Mouse (Mus musculus): ENCODE results near the gene Etfa. TPM values are rescaled to one million over a fixed set of nuclear protein-coding genes. Genes with fewer than 3 reads are reported as not detected.

Etfa gene
- polyA plus RNA-seq, 1 experiment from 2014 or later, result 104 TPM

DNA sequence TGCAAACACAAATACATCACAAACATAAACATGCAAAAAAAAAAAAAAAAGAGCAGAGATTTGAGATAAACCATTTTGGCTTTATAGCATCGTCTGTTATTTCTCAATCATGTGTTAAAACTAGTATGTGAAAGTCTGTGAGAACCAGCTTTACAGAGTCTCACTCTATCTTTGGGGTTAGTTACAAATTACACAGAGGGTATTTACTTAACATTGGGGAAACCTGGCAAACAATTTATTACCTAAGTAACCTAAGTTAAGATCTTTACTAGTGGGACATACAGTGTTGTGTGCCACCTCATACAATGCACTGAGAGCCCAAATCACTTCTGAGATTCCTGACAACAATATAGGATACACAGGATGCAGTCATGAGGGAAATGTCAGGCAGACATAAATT, 2.3 kb downstream of the Etfa start:
- H3K27ac ChIP-seq, result no peak overlapping the region
- no peak overlapping the region for H3K9ac ChIP-seq
- H3K4me3 ChIP-seq, result no peak overlapping the region
- 81% methylated on average over 1 of the region's 1 CpGs for WGBS
- H3K36me3 ChIP-seq, result no peaks in the 10 kb centered on the region
- no peaks in the 10 kb centered on the region for H3K9me3 ChIP-seq
- no peak overlapping the region for H3K4me2 ChIP-seq
- H3K27me3 ChIP-seq, result peaks cover 23% of the 10 kb centered on the region
- no peak for ATAC-seq (ENCODE audit: low FRiP score)
- H3K4me1 ChIP-seq (replicated peaks), result peaks cover 13% of the 10 kb centered on the region; the same call in 1 of the 2 replicates

DNA sequence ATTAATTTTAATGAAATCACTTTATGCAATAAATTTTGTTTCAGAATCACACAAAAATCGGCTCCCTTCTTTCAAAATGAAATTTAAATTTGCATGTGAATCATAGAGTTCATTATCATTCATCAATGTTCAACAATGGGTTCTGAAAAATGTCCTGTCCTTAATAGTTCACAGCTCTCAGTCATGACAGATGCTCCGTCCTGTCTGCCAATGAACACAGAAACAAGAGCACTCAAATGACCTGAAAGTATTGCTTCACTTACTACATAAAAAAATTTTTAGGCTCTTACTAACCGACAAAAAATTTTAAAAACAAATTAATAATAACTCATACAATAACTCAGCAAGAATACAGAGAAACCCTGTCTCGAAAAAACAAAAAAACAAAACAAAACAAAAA, 3.3 kb downstream of the Etfa start:
- WGBS, result 47% methylated on average over 4 of the region's 4 CpGs
- no peak for ATAC-seq (ENCODE audit: low FRiP score)

DNA sequence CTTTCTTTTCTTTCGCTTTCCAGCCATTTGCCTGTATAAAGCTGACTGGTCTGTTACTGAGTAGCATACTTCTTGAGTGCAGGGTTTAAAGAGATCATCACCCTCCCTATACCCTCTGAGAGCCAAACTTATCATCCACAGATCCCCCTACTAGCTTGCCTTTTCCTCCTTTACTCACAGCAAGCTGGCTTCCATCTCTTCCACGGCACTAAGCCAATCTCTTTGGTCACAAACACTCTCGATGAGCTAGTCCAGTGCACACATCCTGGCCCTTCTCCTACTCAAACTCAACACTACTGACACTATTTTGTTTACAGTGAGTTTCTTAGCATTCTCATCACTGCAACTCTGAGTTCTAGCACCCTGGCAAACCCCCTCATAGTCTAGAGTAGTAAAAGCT, 4.1 kb downstream of the Etfa start:
- no peak overlapping the region for H3K4me3 ChIP-seq
- H3K36me3 ChIP-seq, result no peaks in the 10 kb centered on the region
- ATAC-seq (ENCODE audit: low FRiP score), result no peak
- no peak overlapping the region for H3K9ac ChIP-seq
- H3K9me3 ChIP-seq, result no peaks in the 10 kb centered on the region
- H3K27ac ChIP-seq, result no peak overlapping the region
- 88% methylated on average over 3 of the region's 3 CpGs for WGBS
- peaks cover 13% of the 10 kb centered on the region; the same call in 1 of the 2 replicates for H3K4me1 ChIP-seq (replicated peaks)
- H3K4me2 ChIP-seq, result no peak overlapping the region
- peaks cover 5% of the 10 kb centered on the region for H3K27me3 ChIP-seq

More for the DNA sequence above, 3.3 kb downstream of the Etfa start:
- Histone ChIP-seq H3K36me3 (no peaks in the 10 kb centered on the region), H3K27ac (no peak overlapping the region), H3K4me3 (no peak overlapping the region), H3K9ac (no peak overlapping the region), H3K4me1 (replicated peaks) (peaks cover 13% of the 10 kb centered on the region; the same call in 1 of the 2 replicates), H3K27me3 (peaks cover 12% of the 10 kb centered on the region), H3K4me2 (no peak overlapping the region), H3K9me3 (no peaks in the 10 kb centered on the region)

DNA sequence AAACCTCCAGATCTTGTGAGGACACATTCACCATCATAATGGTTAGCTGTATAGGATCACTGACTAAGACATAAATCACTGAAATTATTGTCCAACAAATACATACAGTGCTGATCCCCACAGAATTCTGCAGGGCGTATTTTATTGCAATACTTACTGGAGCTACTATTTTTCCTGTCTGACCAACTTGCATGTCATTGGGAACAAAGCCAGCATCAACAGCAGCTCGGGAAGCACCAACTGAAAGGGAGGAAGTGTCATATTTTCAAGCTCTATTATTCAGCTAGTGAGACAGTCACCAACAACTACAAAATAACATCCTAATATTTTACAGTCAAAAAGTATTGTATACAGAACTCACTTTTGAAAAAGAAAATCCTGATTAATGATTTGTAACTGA, 29.9 kb downstream of the Etfa start:
- Histone ChIP-seq H3K9ac (no peak overlapping the region), H3K27ac (no peak overlapping the region), H3K36me3 (peaks cover 6% of the 10 kb centered on the region), H3K4me3 (no peak overlapping the region), H3K9me3 (no peaks in the 10 kb centered on the region), H3K27me3 (no peaks in the 10 kb centered on the region), H3K4me2 (no peak overlapping the region), H3K4me1 (replicated peaks) (no peaks in the 10 kb centered on the region)
- 71% methylated on average over 2 of the region's 2 CpGs for WGBS
- no peak for ATAC-seq (ENCODE audit: low FRiP score)

DNA sequence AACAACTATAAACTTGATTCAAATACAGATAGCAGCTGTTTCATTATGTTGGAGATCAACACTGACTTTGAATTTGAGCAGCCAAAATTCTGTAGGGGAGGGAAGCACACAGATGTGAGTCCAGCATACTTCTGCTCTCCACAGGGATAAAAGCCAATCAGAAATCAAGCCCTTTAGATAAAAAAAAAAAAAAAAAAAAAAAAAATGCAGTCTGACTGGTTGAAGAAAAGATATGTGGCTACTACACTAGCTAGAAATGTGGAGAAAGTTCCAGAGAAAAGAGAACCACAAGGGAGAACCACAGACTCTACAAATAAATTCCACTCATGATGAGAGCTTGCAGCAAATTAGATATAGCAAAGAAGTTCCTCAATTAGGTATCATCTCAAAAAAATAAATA, 33.3 kb downstream of the Etfa start:
- no peak overlapping the region for H3K27ac ChIP-seq
- no peak overlapping the region for H3K4me2 ChIP-seq
- H3K36me3 ChIP-seq, result no peaks in the 10 kb centered on the region
- H3K27me3 ChIP-seq, result no peaks in the 10 kb centered on the region
- H3K4me3 ChIP-seq, result no peak overlapping the region
- no peak for ATAC-seq (ENCODE audit: low FRiP score)
- no peak overlapping the region for H3K9ac ChIP-seq
- H3K9me3 ChIP-seq, result no peaks in the 10 kb centered on the region
- H3K4me1 ChIP-seq (replicated peaks), result no peaks in the 10 kb centered on the region

DNA sequence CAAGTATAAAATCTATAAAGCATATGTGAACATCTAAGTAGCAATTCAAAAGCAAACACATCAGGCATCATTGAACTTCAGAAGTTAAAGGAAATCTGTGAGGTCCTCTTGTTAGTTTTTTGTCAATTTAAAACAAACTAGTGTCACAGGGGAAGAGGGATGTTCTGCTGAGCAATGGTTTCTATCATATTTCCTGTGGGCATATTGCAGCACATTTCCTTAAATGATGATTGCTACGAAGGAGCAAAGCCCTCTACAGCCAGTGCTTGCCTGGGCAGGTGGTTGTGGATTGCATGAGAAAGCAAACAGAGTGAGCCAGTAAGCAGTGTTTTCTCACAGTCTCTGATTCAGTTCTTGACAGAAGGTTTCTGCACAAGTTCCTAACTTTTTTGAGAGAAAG, 36.0 kb downstream of the Etfa start:
- 83% methylated on average over 1 of the region's 1 CpGs for WGBS
- H3K4me1 ChIP-seq (replicated peaks), result no peaks in the 10 kb centered on the region
- H3K9me3 ChIP-seq, result no peaks in the 10 kb centered on the region
- no peaks in the 10 kb centered on the region for H3K36me3 ChIP-seq
- H3K27ac ChIP-seq, result no peak overlapping the region
- H3K4me2 ChIP-seq, result no peak overlapping the region
- no peak for ATAC-seq (ENCODE audit: low FRiP score)
- H3K9ac ChIP-seq, result no peak overlapping the region
- no peak overlapping the region for H3K4me3 ChIP-seq
- no peaks in the 10 kb centered on the region for H3K27me3 ChIP-seq

DNA sequence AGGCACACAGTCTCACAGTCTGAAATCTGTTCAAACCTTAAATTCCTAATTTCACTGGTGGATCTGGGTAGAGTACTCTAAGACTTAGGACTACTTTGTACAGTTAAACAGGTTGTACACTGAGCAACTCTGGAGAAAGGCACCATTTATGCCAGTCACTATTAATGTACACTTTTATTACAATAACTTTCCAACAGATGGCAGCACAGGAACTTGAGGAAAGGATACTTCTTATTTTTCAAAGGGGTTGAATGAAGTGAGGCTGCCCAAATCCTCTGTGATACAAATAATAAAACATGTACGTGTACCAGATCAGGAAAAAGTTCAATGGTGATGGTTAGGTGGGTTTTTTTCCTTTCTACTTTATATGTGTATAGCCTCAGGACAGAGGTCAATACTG, 43.6 kb downstream of the Etfa start:
- no peak overlapping the region for H3K27ac ChIP-seq
- H3K4me1 ChIP-seq (replicated peaks), result no peaks in the 10 kb centered on the region
- no peak overlapping the region for H3K4me3 ChIP-seq
- 72% methylated on average over 1 of the region's 1 CpGs for WGBS
- H3K9me3 ChIP-seq, result no peaks in the 10 kb centered on the region
- H3K9ac ChIP-seq, result no peak overlapping the region
- no peak overlapping the region for H3K4me2 ChIP-seq
- no peaks in the 10 kb centered on the region for H3K27me3 ChIP-seq
- no peak for ATAC-seq (ENCODE audit: low FRiP score)
- H3K36me3 ChIP-seq, result no peaks in the 10 kb centered on the region

DNA sequence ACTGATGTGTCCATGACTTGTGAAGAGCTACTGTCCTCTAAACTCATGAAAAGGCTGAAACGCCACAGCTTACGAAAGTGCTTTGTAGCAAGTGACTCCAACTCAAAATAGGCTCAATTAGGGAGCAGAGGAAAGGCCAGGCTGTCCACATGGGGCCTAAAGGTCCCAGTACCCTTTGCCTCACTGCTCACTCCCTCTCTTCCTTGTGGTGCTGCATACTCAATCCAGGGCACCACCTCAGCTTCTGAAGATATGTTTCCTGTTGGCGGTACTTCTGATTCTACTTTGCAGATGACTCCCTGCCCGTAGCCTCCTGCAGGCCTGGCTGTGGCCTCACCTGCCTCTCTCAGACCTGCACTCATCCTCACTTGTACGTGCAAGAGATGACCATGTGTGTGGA, 58.7 kb downstream of the Etfa start:
- no peak overlapping the region for H3K4me2 ChIP-seq
- H3K9me3 ChIP-seq, result no peaks in the 10 kb centered on the region
- H3K9ac ChIP-seq, result no peak overlapping the region
- peaks cover 4% of the 10 kb centered on the region; the same call in 1 of the 2 replicates for H3K36me3 ChIP-seq
- no peak overlapping the region for H3K27ac ChIP-seq
- 93% methylated on average over 5 of the region's 5 CpGs for WGBS
- H3K27me3 ChIP-seq, result no peaks in the 10 kb centered on the region
- no peak for ATAC-seq (ENCODE audit: low FRiP score)
- H3K4me1 ChIP-seq (replicated peaks), result peaks cover under 1% of the 10 kb centered on the region; the same call in 1 of the 2 replicates
- no peak overlapping the region for H3K4me3 ChIP-seq

DNA sequence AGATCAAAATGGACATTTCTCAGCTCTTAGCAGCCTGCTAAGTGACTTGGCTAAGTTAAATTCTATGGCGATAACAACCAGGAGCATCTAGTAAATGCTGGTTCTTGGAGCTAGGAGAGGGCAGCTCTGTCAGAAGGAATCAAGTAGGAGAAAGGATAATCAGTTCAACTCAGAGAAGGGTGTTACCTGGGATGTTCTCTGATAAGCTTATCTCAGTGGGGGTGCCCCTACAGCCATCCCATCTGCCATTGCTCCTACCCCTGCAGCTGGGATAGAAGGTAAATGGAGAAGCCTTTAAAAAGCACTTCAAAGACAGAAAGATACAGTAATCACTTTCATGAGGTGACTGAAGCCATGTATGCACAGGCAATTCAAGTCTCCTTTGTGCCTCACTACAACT, 59.1 kb downstream of the Etfa start:
- H3K4me3 ChIP-seq, result no peak overlapping the region
- H3K4me1 ChIP-seq (replicated peaks), result peaks cover 5% of the 10 kb centered on the region; the same call in 1 of the 2 replicates
- no peaks in the 10 kb centered on the region for H3K9me3 ChIP-seq
- H3K9ac ChIP-seq, result no peak overlapping the region
- H3K36me3 ChIP-seq, result peaks cover 4% of the 10 kb centered on the region; the same call in 1 of the 2 replicates
- WGBS, result 87% methylated on average over 1 of the region's 1 CpGs
- ATAC-seq (ENCODE audit: low FRiP score), result no peak
- H3K27ac ChIP-seq, result no peak overlapping the region
- H3K4me2 ChIP-seq, result no peak overlapping the region
- H3K27me3 ChIP-seq, result no peaks in the 10 kb centered on the region

DNA sequence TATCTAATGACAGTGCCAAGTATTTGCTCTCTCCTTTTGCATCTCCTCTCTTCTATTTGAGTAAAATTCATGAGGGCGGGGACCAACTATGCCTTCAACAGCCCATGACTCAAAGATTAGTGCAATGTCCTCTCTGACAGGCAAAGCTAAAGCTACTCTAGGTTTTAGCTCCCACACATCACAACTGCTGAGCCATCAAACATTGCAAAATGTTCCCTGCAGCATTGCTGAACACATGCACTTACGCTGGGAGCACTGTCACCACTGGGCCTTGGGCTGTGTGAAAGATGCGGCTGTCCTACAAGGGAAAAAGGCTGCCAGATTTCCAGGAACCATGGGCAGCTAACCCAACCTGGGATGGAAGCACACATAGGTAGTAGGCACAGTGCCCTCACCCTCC, 60.6 kb downstream of the Etfa start:
- peaks cover 12% of the 10 kb centered on the region; the same call in 1 of the 2 replicates for H3K4me1 ChIP-seq (replicated peaks)
- peaks cover 4% of the 10 kb centered on the region; the same call in 1 of the 2 replicates for H3K36me3 ChIP-seq
- H3K27ac ChIP-seq, result no peak overlapping the region
- no peak for ATAC-seq (ENCODE audit: low FRiP score)
- H3K9me3 ChIP-seq, result no peaks in the 10 kb centered on the region
- 91% methylated on average over 3 of the region's 3 CpGs for WGBS
- H3K27me3 ChIP-seq, result no peaks in the 10 kb centered on the region
- no peak overlapping the region for H3K4me3 ChIP-seq
- H3K9ac ChIP-seq, result no peak overlapping the region
- H3K4me2 ChIP-seq, result no peak overlapping the region

DNA sequence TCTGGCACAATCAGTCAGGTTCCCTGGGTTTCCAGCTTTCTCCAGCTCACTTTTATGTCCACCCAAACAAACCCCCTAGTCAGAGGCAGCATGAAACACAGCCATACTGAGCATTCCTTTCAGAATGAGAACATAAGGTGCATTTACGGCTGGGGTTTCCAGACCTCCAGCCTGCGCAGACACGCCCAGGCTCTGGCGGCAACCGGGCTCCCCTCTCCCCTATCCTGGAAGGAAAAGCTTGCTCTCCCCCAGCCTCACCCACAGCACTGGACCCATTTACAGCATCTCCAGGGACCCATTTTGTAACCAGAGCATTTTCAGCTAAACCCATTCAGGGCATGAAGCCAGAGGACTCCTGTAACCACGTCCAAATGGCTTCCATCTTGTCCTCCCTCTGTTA, 62.0 kb downstream of the Etfa start:
- ATAC-seq (ENCODE audit: low FRiP score), result no peak
- Histone ChIP-seq H3K4me2 (no peak overlapping the region), H3K27me3 (no peaks in the 10 kb centered on the region), H3K9me3 (no peaks in the 10 kb centered on the region), H3K4me1 (replicated peaks) (peaks cover 12% of the 10 kb centered on the region; the same call in 1 of the 2 replicates), H3K4me3 (no peak overlapping the region), H3K27ac (no peak overlapping the region), H3K9ac (no peak overlapping the region), H3K36me3 (peaks cover 4% of the 10 kb centered on the region; the same call in 1 of the 2 replicates)
- WGBS, result 91% methylated on average over 6 of the region's 6 CpGs

DNA sequence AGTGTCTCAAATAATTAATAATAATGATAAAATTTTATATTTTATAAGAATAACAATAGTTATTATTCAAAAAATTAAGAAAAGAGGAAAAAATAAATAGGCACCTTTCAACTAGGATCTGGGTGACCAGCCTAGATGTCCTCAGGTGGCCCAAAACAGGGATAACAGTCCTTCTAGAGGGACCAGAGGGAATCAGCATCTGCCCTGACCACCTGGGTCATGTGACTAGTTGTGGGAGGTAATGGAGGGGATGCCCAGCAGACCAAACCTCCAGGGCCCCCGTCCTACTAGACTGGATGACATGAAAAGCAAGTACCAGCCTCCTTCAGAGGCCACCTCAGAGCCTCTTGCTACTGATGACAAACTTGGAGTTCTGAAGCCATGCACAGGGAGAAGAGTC, 62.9 kb downstream of the Etfa start:
- Histone ChIP-seq H3K4me3 (no peak overlapping the region), H3K9me3 (no peaks in the 10 kb centered on the region), H3K4me1 (replicated peaks) (peaks cover 12% of the 10 kb centered on the region; the same call in 1 of the 2 replicates), H3K36me3 (peaks cover 4% of the 10 kb centered on the region; the same call in 1 of the 2 replicates), H3K27me3 (no peaks in the 10 kb centered on the region), H3K4me2 (no peak overlapping the region), H3K27ac (no peak overlapping the region), H3K9ac (no peak overlapping the region)
- ATAC-seq (ENCODE audit: low FRiP score), result no peak
- 61% methylated on average over 1 of the region's 1 CpGs for WGBS

DNA sequence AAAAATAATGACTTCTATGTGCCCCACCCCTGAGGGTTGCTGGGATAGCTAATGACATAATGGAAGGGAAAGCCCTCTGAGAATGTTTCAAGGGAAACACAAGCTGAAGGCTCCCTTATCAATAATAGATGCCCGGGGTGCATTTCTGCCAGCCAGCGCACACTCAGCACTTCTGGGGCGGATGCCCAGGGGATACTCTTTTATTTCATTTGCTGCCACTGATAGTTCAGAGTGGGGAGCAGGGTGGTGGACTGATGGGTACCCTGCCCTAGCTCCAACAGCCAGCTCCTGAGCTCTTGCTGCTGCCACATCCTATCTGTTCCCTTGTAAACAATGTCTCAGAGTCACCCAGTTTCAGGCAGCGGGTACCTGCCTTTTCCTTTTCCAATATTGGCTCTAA, 64.5 kb downstream of the Etfa start:
- ATAC-seq (ENCODE audit: low FRiP score), result no peak
- no peak overlapping the region for H3K4me3 ChIP-seq
- H3K9me3 ChIP-seq, result no peaks in the 10 kb centered on the region
- peaks cover 12% of the 10 kb centered on the region; the same call in 1 of the 2 replicates for H3K4me1 ChIP-seq (replicated peaks)
- H3K9ac ChIP-seq, result no peak overlapping the region
- H3K27me3 ChIP-seq, result no peaks in the 10 kb centered on the region
- peak overlapping the region; percentile 37; the same call in 1 of the 2 replicates for H3K27ac ChIP-seq
- no peak overlapping the region for H3K4me2 ChIP-seq
- 78% methylated on average over 4 of the region's 4 CpGs for WGBS
- no peaks in the 10 kb centered on the region for H3K36me3 ChIP-seq
